Mouse (Mus musculus) bone marrow macrophage, adult 2 months (primary cell): ENCODE results near the gene Plxdc1.

ENCODE experiments used
- CTCF ChIP-seq: IDR thresholded peaks from 2 replicates; pipeline ENCODE4 v1.5.1; 2012; ENCODE audit warnings: low read depth, mild to moderate bottlenecking, low read length, moderate library complexity
- POLR2A ChIP-seq: IDR thresholded peaks from 2 replicates; pipeline ENCODE4 v1.6.1; 2012; ENCODE audit warnings: mild to moderate bottlenecking, low read depth, low read length, borderline replicate concordance

DNA sequence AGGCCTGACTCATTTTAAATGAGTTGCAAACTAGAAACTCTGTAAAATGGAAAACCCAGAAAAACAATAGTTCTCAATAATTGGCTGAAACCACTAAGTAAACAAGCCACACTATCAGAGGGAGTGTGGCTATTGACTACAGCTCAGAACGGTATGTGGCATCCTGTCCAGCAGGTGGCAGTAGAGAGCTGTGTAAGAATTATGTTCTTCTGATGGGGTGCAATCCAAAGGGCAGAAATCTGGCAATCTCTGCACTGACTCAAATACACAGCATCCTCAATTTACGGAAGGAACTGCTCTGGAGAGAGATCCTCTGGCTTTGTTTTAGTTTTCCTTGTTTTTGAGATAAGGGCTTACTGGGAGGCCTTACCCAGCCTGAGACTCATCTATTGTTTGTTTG lies 86.4 kb downstream of the Plxdc1 start:
- TF ChIP-seq POLR2A (no peak), CTCF (no peak)
